Mouse (Mus musculus): ENCODE results near the gene Shld2.

- no peak for TF ChIP-seq MYOD1 (IDR thresholded peaks at IDR 0.05; ENCODE audit: control insufficient read depth, insufficient read length, low read depth)
- no peak for TF ChIP-seq MAX (IDR thresholded peaks at IDR 0.05)
- no peak for TF ChIP-seq CTCF (IDR thresholded peaks at IDR 0.05; ENCODE audit: control insufficient read depth, insufficient read depth, insufficient read length)
- TF ChIP-seq CEBPB (IDR thresholded peaks at IDR 0.05; ENCODE audit: low read depth) = no peak
Observed at GRCm38 (mm10) chr14:34318113-34318512, 7.8 kb upstream of the Shld2 start.
